Mouse (Mus musculus): ENCODE measurements around the gene Gm13723.

The Gm13723 gene

GRCm38 (mm10) chr2:86874702-86875101 is at the start of gene Gm13723:
Gene Gm13723 (minus strand): TSS chr2:86874802.
- DNase-seq (ENCODE audit: low spot score in 2 of 2) = no peak

DNA sequence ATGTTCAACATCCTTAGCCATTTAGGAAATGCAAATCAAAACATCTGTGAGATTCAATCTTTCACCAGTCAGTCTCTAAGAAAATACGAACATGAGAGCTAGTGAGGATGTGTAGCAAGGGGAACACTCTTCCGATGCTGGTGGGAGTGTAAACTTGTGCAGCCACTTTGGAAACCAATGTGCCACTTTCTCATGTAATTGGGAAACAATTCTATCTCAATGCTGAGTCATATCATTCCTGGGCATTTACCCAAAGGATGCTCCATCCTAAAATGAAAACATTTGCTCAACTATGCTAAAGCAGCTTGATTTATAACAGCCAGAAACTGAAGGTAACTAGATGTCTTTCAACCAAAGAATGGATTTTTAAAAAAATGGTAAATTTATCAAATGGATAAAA is 31.0 kb upstream of the Gm13723 start:
- no peak for DNase-seq (ENCODE audit: low spot score in 2 of 2)

DNA sequence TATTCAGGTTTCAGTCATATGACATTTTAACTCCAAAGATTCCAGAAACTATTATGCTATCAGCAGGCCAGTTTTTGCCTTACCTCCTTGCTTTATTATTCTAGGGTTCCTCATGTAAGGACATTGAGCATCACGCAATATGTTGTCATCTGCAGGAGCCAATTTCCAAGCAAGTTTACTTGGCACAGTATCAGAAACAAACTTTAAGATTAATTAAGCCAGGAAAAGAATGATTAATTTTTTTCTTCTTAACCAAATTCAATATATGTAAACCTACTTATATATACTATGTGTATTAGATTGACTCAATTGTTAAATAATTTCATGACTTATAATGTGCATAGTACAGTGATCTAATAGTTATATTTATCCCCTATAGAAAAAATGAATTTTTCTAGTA is 17.5 kb upstream of the Gm13723 start, which contains the start of gene Olfr1097:
Olfr1097 (minus strand) TSS at position 101 of the 400 bp plus-strand sequence.
- no peak for DNase-seq (ENCODE audit: low spot score in 2 of 2)

DNA sequence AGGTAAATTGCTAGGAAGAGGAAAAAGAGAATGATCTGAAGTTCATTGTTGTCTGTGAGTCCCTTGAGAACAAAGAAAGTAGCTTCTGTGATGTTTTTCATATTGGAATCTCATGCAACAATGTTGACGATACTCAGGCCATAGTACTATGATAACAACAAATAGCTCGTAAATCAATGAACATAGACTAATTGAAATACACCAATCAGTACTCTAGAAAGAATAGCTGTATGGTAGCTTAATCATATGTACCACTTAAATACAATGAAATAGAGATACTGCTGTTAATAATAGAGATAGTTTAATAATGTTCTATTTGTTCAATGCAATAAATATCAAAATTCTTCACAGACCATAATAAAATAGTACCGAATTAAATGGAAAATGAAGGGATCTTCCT is 23.0 kb downstream of the Gm13723 start, which contains the start of gene Olfr1095:
Olfr1095 (minus strand) TSS at position 101 of the 400 bp plus-strand sequence.
- DNase-seq (ENCODE audit: low spot score in 2 of 2) = no peak

DNA sequence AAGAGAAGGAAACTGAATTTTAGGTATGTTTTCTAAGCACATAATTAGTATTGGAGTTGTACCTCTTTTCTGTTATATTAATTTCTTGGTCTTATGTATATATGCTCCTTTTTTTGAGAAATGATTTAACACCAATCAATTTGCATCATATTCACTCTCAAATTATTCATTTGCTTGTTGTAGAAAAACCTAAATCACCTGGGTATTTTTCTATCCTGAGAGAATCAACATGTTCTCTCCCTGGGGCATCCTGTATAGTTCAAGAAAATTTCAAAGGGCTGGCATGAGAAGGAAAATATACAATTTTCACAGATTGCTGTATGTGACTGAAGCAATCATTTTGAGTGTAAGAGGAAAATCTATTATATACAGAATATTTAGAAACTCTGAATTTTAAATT is 50.2 kb downstream of the Gm13723 start, which contains the start of gene Olfr1094:
Olfr1094 (plus strand) TSS at position 301 of the 400 bp plus-strand sequence.
- no peak for DNase-seq (ENCODE audit: low spot score in 2 of 2)

All from frontal cortex, postnatal 14 days (tissue).